9 mouse cellular contexts compared by ENCODE assay signal in genomic region chr9:120656976-120657375, GRCm38 (mm10).
DNase-seq lines count a peak whose midpoint lies in the region; ATAC-seq and TF ChIP-seq lines count a peak whose summit lies in the region.
"Had no signal": no experiment of that assay in that cellular context is flagged by ENCODE, and none has a peak within 500 bp of the region (broad histone marks: within the 10 kb centered on the region; RNA-seq: fewer than 3 reads in every experiment).

No protein-coding gene starts in this region.

- peak; percentile 66 for DNase-seq in forebrain, embryonic 10.5 days (ENCODE audit: extremely low spot score, low spot score)
- peak; percentile 15 for DNase-seq in ovary, postnatal 36 days (ENCODE audit: low spot score)
- no peak for DNase-seq in ovary, postnatal 10 days (ENCODE audit: low spot score)
- peak; percentile 57 for DNase-seq in naive thymus-derived CD4-positive, alpha-beta T cell, adult 2 months (ENCODE audit: low read depth)
- no peak for DNase-seq in left cerebral cortex, adult 11 months (ENCODE audit: low spot score)

- no peaks in the 10 kb centered on the region for H3K36me3 ChIP-seq in forebrain, embryonic 10.5 days (replicated peaks)
- no peaks in the 10 kb centered on the region for H3K36me3 ChIP-seq in forebrain, embryonic 13.5 days (ENCODE audit: poor library complexity, severe bottlenecking)
- H3K36me3 ChIP-seq: neural tube, embryonic 13.5 days had no signal

- TF ChIP-seq POLR2A in embryonic fibroblast, embryonic 13.5 days (IDR thresholded peaks at IDR 0.05; ENCODE audit: low read depth, low read length): no peak

- H3K4me3 ChIP-seq in forebrain, embryonic 10.5 days: no peak overlapping the region
- H3K4me3 ChIP-seq in forebrain, embryonic 13.5 days: no peak overlapping the region
- H3K4me3 ChIP-seq in embryonic fibroblast, embryonic 13.5 days (ENCODE audit: insufficient read depth, low read length): no peak overlapping the region
- H3K4me3 ChIP-seq: neural tube, embryonic 13.5 days had no signal

- peaks cover 9% of the 10 kb centered on the region; the same call in 1 of the 2 replicates for H3K27me3 ChIP-seq in forebrain, embryonic 10.5 days (ENCODE audit: poor library complexity, severe bottlenecking)
- 0 out of 2 replicates have a peak, but pooled peaks cover 3% of the 10 kb centered on the region for H3K27me3 ChIP-seq in forebrain, embryonic 13.5 days
- H3K27me3 ChIP-seq: neural tube, embryonic 13.5 days had no signal

- no peak overlapping the region for H3K4me2 ChIP-seq in forebrain, embryonic 13.5 days
- H3K4me2 ChIP-seq: neural tube, embryonic 13.5 days had no signal

- no peak for ATAC-seq in forebrain, embryonic 13.5 days
- ATAC-seq in activated CD4-positive, CD25-positive, alpha-beta regulatory T cell, adult 4 months: no peak

- H3K9ac ChIP-seq in forebrain, embryonic 13.5 days: no peak overlapping the region
- H3K9ac ChIP-seq: neural tube, embryonic 13.5 days had no signal

- H3K27ac ChIP-seq in forebrain, embryonic 10.5 days: 0 out of 2 replicates have a peak overlapping the region, but pooled peaks have one; percentile 22
- no peak overlapping the region for H3K27ac ChIP-seq in forebrain, embryonic 13.5 days
- H3K27ac ChIP-seq in embryonic fibroblast, embryonic 13.5 days (ENCODE audit: insufficient read depth, low read length): no peak overlapping the region; the same call in 1 of the 2 replicates
- H3K27ac ChIP-seq: neural tube, embryonic 13.5 days had no signal

- peak; percentile 70; the same call in 1 of the 2 replicates for TF ChIP-seq CTCF in embryonic fibroblast, embryonic 13.5 days (IDR thresholded peaks at IDR 0.05; ENCODE audit: borderline replicate concordance, insufficient read depth, low read length)

- H3K9me3 ChIP-seq in forebrain, embryonic 10.5 days: no peaks in the 10 kb centered on the region
- H3K9me3 ChIP-seq in forebrain, embryonic 13.5 days (replicated peaks): no peaks in the 10 kb centered on the region
- H3K9me3 ChIP-seq: neural tube, embryonic 13.5 days had no signal

- WGBS in forebrain, embryonic 10.5 days: 29% methylated on average over 4 of the region's 6 CpGs
- WGBS in forebrain, embryonic 13.5 days: 15% methylated on average over 6 of the region's 6 CpGs

- H3K4me1 ChIP-seq in forebrain, embryonic 10.5 days: peaks cover 36% of the 10 kb centered on the region
- H3K4me1 ChIP-seq in forebrain, embryonic 13.5 days: peaks cover 12% of the 10 kb centered on the region; the same call in 1 of the 2 replicates
- no peaks in the 10 kb centered on the region; the same call in 1 of the 2 replicates for H3K4me1 ChIP-seq in embryonic fibroblast, embryonic 13.5 days (ENCODE audit: control insufficient read depth, insufficient read depth, low read length)

Comparison
In these comparisons a context has a peak if more than half of its experiments do, and no peak if none do; other contexts are left out.
1. DNase-seq: peak in forebrain, embryonic 10.5 days (single experiment), ovary, postnatal 36 days (single experiment) and naive thymus-derived CD4-positive, alpha-beta T cell, adult 2 months (single experiment); none in ovary, postnatal 10 days (single experiment) and left cerebral cortex, adult 11 months (single experiment).